Mouse (Mus musculus) heart, postnatal 36 days (tissue): ENCODE results near the gene Ctsa. TPM values are rescaled to one million over a fixed set of nuclear protein-coding genes. Genes with fewer than 3 reads are reported as not detected.
"Not testable (repeated sequence)": the region's sequence is repeated elsewhere in the genome, so short reads cannot be mapped to it uniquely, and the experiment has no call there.

Experiments used
- DNase-seq, 2 experiments: peaks; one replicate each; pipeline ENCODE4 v3.0.0; 2021 to 2022
- intact Hi-C: fragments of 180-260 bp; cut with DNase I; formaldehyde crosslinking; loops from one replicate; pipeline ENCODE4 v1.15.1; 2025
- total RNA-seq, 2 experiments: library from RNA; stranded (reverse); gene quantifications; 2 replicates each; pipeline ENCODE4 v1.2.3; 2021

Gene Ctsa
- total RNA-seq, 2 experiments from 2014 or later, result 103 to 106 TPM

GRCm38 (mm10) chr2:164834531-164834930, 1.9 kb downstream of the Ctsa start:
- DNase-seq, result no peak
- intact Hi-C loops, result loop anchor here (5.0 to 10.0 kb wide), 3 partner anchors 43 to 200 kb away; partner anchors contain the start of genes Ncoa5 and Pcif1

GRCm38 (mm10) chr2:164835164-164835563, 2.5 kb downstream of the Ctsa start:
- no peak for DNase-seq
- intact Hi-C loops, result loop anchor here (10.0 kb wide), 1 partner anchor 200 kb away; the partner anchor contains the start of gene Ncoa5

GRCm38 (mm10) chr2:164845782-164846181, 13.1 kb downstream of the Ctsa start:
- DNase-seq, result peak in 1 of 2 experiments; percentile 48
- intact Hi-C loops, result no loop called here

GRCm38 (mm10) chr2:164850061-164850460, 17.4 kb downstream of the Ctsa start:
- intact Hi-C loops, result no loop called here
- DNase-seq, result no peak

- DNase-seq, intact Hi-C loops: not testable (repeated sequence)
These were observed 22.9 kb downstream of the Ctsa start for GRCm38 (mm10) chr2:164855572-164855971.

- intact Hi-C loops, result loop anchor here (2.0 kb wide), 1 partner anchor 24 kb away; the partner anchor contains the start of genes Ctsa and Neurl2
- DNase-seq, result peak; percentile 28 to 53
These were observed 23.8 kb downstream of the Ctsa start for GRCm38 (mm10) chr2:164856309-164857100.

GRCm38 (mm10) chr2:164857101-164857821, 24.6 kb downstream of the Ctsa start, which contains the start of gene Pltp:
Pltp (minus strand) TSS chr2:164857711.
- peak; percentile 69 to 79 for DNase-seq

GRCm38 (mm10) chr2:164857842-164858553, 25.3 kb downstream of the Ctsa start:
- intact Hi-C loops, result loop anchor here (2.0 kb wide), 1 partner anchor 25 kb away; the partner anchor contains the start of genes Ctsa and Neurl2
- no peak for DNase-seq

More at GRCm38 (mm10) chr2:164857101-164857821, 24.6 kb downstream of the Ctsa start, which contains the start of gene Pltp:
- intact Hi-C loops, result loop anchor here (2.0 kb wide), 1 partner anchor 24 kb away; the partner anchor contains the start of genes Ctsa and Neurl2

- intact Hi-C loops, result no loop called here
- DNase-seq, result no peak
These were observed 26.5 kb downstream of the Ctsa start for GRCm38 (mm10) chr2:164859155-164859554.

GRCm38 (mm10) chr2:164859640-164860432, 27.2 kb downstream of the Ctsa start:
- intact Hi-C loops, result no loop called here
- no peak for DNase-seq

GRCm38 (mm10) chr2:164861094-164861493, 28.4 kb downstream of the Ctsa start:
- no peak for DNase-seq
- intact Hi-C loops, result no loop called here

GRCm38 (mm10) chr2:164862179-164862861, 29.6 kb downstream of the Ctsa start:
- DNase-seq, result peak; percentile 66 to 70
- intact Hi-C loops, result no loop called here

GRCm38 (mm10) chr2:164863411-164863810, 30.7 kb downstream of the Ctsa start:
- DNase-seq, intact Hi-C loops: not testable (repeated sequence)

GRCm38 (mm10) chr2:164864593-164864992, 31.9 kb downstream of the Ctsa start:
- DNase-seq, result no peak

GRCm38 (mm10) chr2:164866741-164867551, 34.3 kb downstream of the Ctsa start:
- peak; percentile 72 to 82 for DNase-seq
- intact Hi-C loops, result no loop called here

More at GRCm38 (mm10) chr2:164864593-164864992, 31.9 kb downstream of the Ctsa start:
- intact Hi-C loops, result no loop called here

- intact Hi-C loops, result no loop called here
- DNase-seq, result peak in 1 of 2 experiments; percentile 48
These were observed 34.9 kb downstream of the Ctsa start for GRCm38 (mm10) chr2:164867566-164867965.

- intact Hi-C loops, result no loop called here
- no peak for DNase-seq
These were observed 35.8 kb downstream of the Ctsa start for GRCm38 (mm10) chr2:164868491-164868890.
